Mouse (Mus musculus): ENCODE measurements at regions not wholly inside any gene's neighbourhood (a gene's known extent, or its start where the extent isn't known, plus 50 kb on each side); places are given as distances from the start of the nearest gene placed in this dataset.

- no peak for ATAC-seq (ENCODE audit: low read depth)
- Histone ChIP-seq H3K27me3 (ENCODE audit: control insufficient read depth, insufficient read depth, low read depth, low read length) (no peaks in the 10 kb centered on the region), H3K9me3 (replicated peaks; ENCODE audit: control insufficient read depth, low read length) (no peaks in the 10 kb centered on the region), H3K27ac (ENCODE audit: low read length) (no peak overlapping the region), H3K4me2 (ENCODE audit: low read depth, low read length) (no peak overlapping the region), H3K4me1 (ENCODE audit: control insufficient read depth, low read depth, low read length) (no peaks in the 10 kb centered on the region), H3K9ac (ENCODE audit: low read depth, low read length) (no peak overlapping the region), H3K36me3 (ENCODE audit: control insufficient read depth, insufficient read depth) (no peaks in the 10 kb centered on the region), H3K4me3 (ENCODE audit: low read depth, low read length) (no peak overlapping the region)
- 38% methylated on average over 4 of the region's 4 CpGs for WGBS (ENCODE audit: insufficient replicate concordance)
Measured at GRCm38 (mm10) chr2:117027071-117027470, 94.1 kb upstream of the Spred1 start.

GRCm38 (mm10) chr2:117028771-117029170 is 92.4 kb upstream of the Spred1 start:
- Histone ChIP-seq H3K4me3 (ENCODE audit: low read depth, low read length) (no peak overlapping the region), H3K9me3 (replicated peaks; ENCODE audit: control insufficient read depth, low read length) (no peaks in the 10 kb centered on the region), H3K4me2 (ENCODE audit: low read depth, low read length) (no peak overlapping the region), H3K27me3 (ENCODE audit: control insufficient read depth, insufficient read depth, low read depth, low read length) (no peaks in the 10 kb centered on the region), H3K4me1 (ENCODE audit: control insufficient read depth, low read depth, low read length) (no peaks in the 10 kb centered on the region), H3K36me3 (ENCODE audit: control insufficient read depth, insufficient read depth) (no peaks in the 10 kb centered on the region), H3K9ac (ENCODE audit: low read depth, low read length) (no peak overlapping the region), H3K27ac (ENCODE audit: low read length) (no peak overlapping the region)
- no peak for ATAC-seq (ENCODE audit: low read depth)
- WGBS (ENCODE audit: insufficient replicate concordance), result 67% methylated on average over 6 of the region's 6 CpGs

- Histone ChIP-seq H3K9ac (ENCODE audit: low read depth, low read length) (no peak overlapping the region), H3K27ac (ENCODE audit: low read length) (no peak overlapping the region), H3K4me2 (ENCODE audit: low read depth, low read length) (no peak overlapping the region), H3K4me1 (ENCODE audit: control insufficient read depth, low read depth, low read length) (no peaks in the 10 kb centered on the region), H3K9me3 (replicated peaks; ENCODE audit: control insufficient read depth, low read length) (no peaks in the 10 kb centered on the region), H3K27me3 (ENCODE audit: control insufficient read depth, insufficient read depth, low read depth, low read length) (no peaks in the 10 kb centered on the region), H3K36me3 (ENCODE audit: control insufficient read depth, insufficient read depth) (no peaks in the 10 kb centered on the region), H3K4me3 (ENCODE audit: low read depth, low read length) (no peak overlapping the region)
- WGBS (ENCODE audit: insufficient replicate concordance), result 42% methylated on average over 8 of the region's 8 CpGs
- no peak for ATAC-seq (ENCODE audit: low read depth)
Measured at GRCm38 (mm10) chr2:117036197-117036872, 84.8 kb upstream of the Spred1 start.

GRCm38 (mm10) chr2:117040211-117040610 is 81.0 kb upstream of the Spred1 start:
- no peak overlapping the region for H3K4me3 ChIP-seq (ENCODE audit: low read depth, low read length)
- H3K9ac ChIP-seq (ENCODE audit: low read depth, low read length), result no peak overlapping the region
- 49% methylated on average over 3 of the region's 3 CpGs for WGBS (ENCODE audit: insufficient replicate concordance)
- H3K9me3 ChIP-seq (replicated peaks; ENCODE audit: control insufficient read depth, low read length), result no peaks in the 10 kb centered on the region
- H3K27ac ChIP-seq (ENCODE audit: low read length), result no peak overlapping the region
- H3K4me1 ChIP-seq (ENCODE audit: control insufficient read depth, low read depth, low read length), result no peaks in the 10 kb centered on the region
- H3K36me3 ChIP-seq (ENCODE audit: control insufficient read depth, insufficient read depth), result no peaks in the 10 kb centered on the region
- no peak overlapping the region for H3K4me2 ChIP-seq (ENCODE audit: low read depth, low read length)
- no peaks in the 10 kb centered on the region for H3K27me3 ChIP-seq (ENCODE audit: control insufficient read depth, insufficient read depth, low read depth, low read length)
- no peak for ATAC-seq (ENCODE audit: low read depth)

GRCm38 (mm10) chr2:117043831-117044230 is 77.3 kb upstream of the Spred1 start:
- Histone ChIP-seq H3K4me1 (ENCODE audit: control insufficient read depth, low read depth, low read length) (no peaks in the 10 kb centered on the region), H3K9me3 (replicated peaks; ENCODE audit: control insufficient read depth, low read length) (no peaks in the 10 kb centered on the region), H3K9ac (ENCODE audit: low read depth, low read length) (no peak overlapping the region), H3K27ac (ENCODE audit: low read length) (no peak overlapping the region), H3K4me3 (ENCODE audit: low read depth, low read length) (no peak overlapping the region), H3K36me3 (ENCODE audit: control insufficient read depth, insufficient read depth) (no peaks in the 10 kb centered on the region), H3K27me3 (ENCODE audit: control insufficient read depth, insufficient read depth, low read depth, low read length) (no peaks in the 10 kb centered on the region), H3K4me2 (ENCODE audit: low read depth, low read length) (no peak overlapping the region)
- WGBS (ENCODE audit: insufficient replicate concordance), result 59% methylated on average over 7 of the region's 7 CpGs
- no peak for ATAC-seq (ENCODE audit: low read depth)

GRCm38 (mm10) chr2:117048290-117048730 is 72.9 kb upstream of the Spred1 start:
- 33% methylated on average over 5 of the region's 5 CpGs for WGBS (ENCODE audit: insufficient replicate concordance)
- ATAC-seq (ENCODE audit: low read depth), result no peak

GRCm38 (mm10) chr2:117050061-117050460 is 71.1 kb upstream of the Spred1 start:
- H3K36me3 ChIP-seq (ENCODE audit: control insufficient read depth, insufficient read depth), result no peaks in the 10 kb centered on the region
- WGBS (ENCODE audit: insufficient replicate concordance), result 56% methylated on average over 2 of the region's 2 CpGs
- no peak overlapping the region for H3K27ac ChIP-seq (ENCODE audit: low read length)
- no peaks in the 10 kb centered on the region for H3K4me1 ChIP-seq (ENCODE audit: control insufficient read depth, low read depth, low read length)
- H3K9me3 ChIP-seq (replicated peaks; ENCODE audit: control insufficient read depth, low read length), result no peaks in the 10 kb centered on the region
- no peak overlapping the region for H3K4me3 ChIP-seq (ENCODE audit: low read depth, low read length)
- no peak overlapping the region for H3K9ac ChIP-seq (ENCODE audit: low read depth, low read length)
- ATAC-seq (ENCODE audit: low read depth), result no peak
- no peaks in the 10 kb centered on the region for H3K27me3 ChIP-seq (ENCODE audit: control insufficient read depth, insufficient read depth, low read depth, low read length)
- H3K4me2 ChIP-seq (ENCODE audit: low read depth, low read length), result no peak overlapping the region

More at GRCm38 (mm10) chr2:117048290-117048730, 72.9 kb upstream of the Spred1 start:
- Histone ChIP-seq H3K9ac (ENCODE audit: low read depth, low read length) (no peak overlapping the region), H3K4me3 (ENCODE audit: low read depth, low read length) (no peak overlapping the region), H3K27me3 (ENCODE audit: control insufficient read depth, insufficient read depth, low read depth, low read length) (no peaks in the 10 kb centered on the region), H3K27ac (ENCODE audit: low read length) (no peak overlapping the region), H3K9me3 (replicated peaks; ENCODE audit: control insufficient read depth, low read length) (no peaks in the 10 kb centered on the region), H3K4me1 (ENCODE audit: control insufficient read depth, low read depth, low read length) (no peaks in the 10 kb centered on the region), H3K36me3 (ENCODE audit: control insufficient read depth, insufficient read depth) (no peaks in the 10 kb centered on the region), H3K4me2 (ENCODE audit: low read depth, low read length) (no peak overlapping the region)

GRCm38 (mm10) chr2:117064126-117064525 is 57.0 kb upstream of the Spred1 start:
- H3K4me1 ChIP-seq (ENCODE audit: control insufficient read depth, low read depth, low read length), result no peaks in the 10 kb centered on the region
- ATAC-seq (ENCODE audit: low read depth), result no peak
- H3K27me3 ChIP-seq (ENCODE audit: control insufficient read depth, insufficient read depth, low read depth, low read length), result no peaks in the 10 kb centered on the region
- no peak overlapping the region for H3K4me2 ChIP-seq (ENCODE audit: low read depth, low read length)
- H3K36me3 ChIP-seq (ENCODE audit: control insufficient read depth, insufficient read depth), result no peaks in the 10 kb centered on the region
- no peak overlapping the region for H3K27ac ChIP-seq (ENCODE audit: low read length)
- 45% methylated on average over 2 of the region's 2 CpGs for WGBS (ENCODE audit: insufficient replicate concordance)
- no peak overlapping the region for H3K9ac ChIP-seq (ENCODE audit: low read depth, low read length)
- H3K9me3 ChIP-seq (replicated peaks; ENCODE audit: control insufficient read depth, low read length), result no peaks in the 10 kb centered on the region
- no peak overlapping the region for H3K4me3 ChIP-seq (ENCODE audit: low read depth, low read length)

- Histone ChIP-seq H3K9me3 (replicated peaks; ENCODE audit: control insufficient read depth, low read length) (no peaks in the 10 kb centered on the region), H3K9ac (ENCODE audit: low read depth, low read length) (no peak overlapping the region), H3K4me3 (ENCODE audit: low read depth, low read length) (no peak overlapping the region), H3K4me2 (ENCODE audit: low read depth, low read length) (no peak overlapping the region), H3K27me3 (ENCODE audit: control insufficient read depth, insufficient read depth, low read depth, low read length) (no peaks in the 10 kb centered on the region), H3K4me1 (ENCODE audit: control insufficient read depth, low read depth, low read length) (no peaks in the 10 kb centered on the region), H3K27ac (ENCODE audit: low read length) (no peak overlapping the region), H3K36me3 (ENCODE audit: control insufficient read depth, insufficient read depth) (no peaks in the 10 kb centered on the region)
- 44% methylated on average over 6 of the region's 6 CpGs for WGBS (ENCODE audit: insufficient replicate concordance)
- no peak for ATAC-seq (ENCODE audit: low read depth)
Measured at GRCm38 (mm10) chr2:117070348-117070747, 50.8 kb upstream of the Spred1 start.

Data from liver, embryonic 16.5 days (tissue).